Mouse (Mus musculus): ENCODE measurements around the gene Tmem59l. TPM values are rescaled to one million over a fixed set of nuclear protein-coding genes. Genes with fewer than 3 reads are reported as not detected.

Tmem59l gene
- polyA plus RNA-seq, 1 experiment, result 0.36 TPM

DNA sequence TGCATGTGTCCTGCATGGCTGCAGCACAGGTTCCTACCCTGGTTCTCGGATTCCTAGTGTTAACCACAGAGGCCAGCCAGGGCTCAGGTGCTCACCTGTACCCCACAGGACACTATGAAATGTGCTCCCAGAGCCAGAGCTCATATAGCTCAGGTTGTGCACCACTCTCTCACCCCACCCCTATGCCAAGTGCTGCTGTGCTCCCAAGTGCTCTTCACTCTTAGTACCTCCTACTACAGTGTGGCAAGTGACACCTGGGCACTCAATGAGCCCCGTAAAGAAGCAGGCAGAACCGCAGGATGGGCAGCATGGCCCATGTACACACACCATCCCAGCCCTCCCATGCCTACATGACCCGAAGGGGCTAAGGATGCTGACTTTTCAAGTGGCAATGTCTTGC, 18.4 kb downstream of the Tmem59l start:
- no peak for TF ChIP-seq CEBPB (IDR thresholded peaks at IDR 0.05; ENCODE audit: low read depth)
- TF ChIP-seq MYOD1 (IDR thresholded peaks at IDR 0.05; ENCODE audit: control insufficient read depth, insufficient read length, low read depth), result no peak
- no peak for TF ChIP-seq MYOG (IDR thresholded peaks at IDR 0.05; ENCODE audit: control insufficient read depth, extremely low read depth, insufficient read length)
- H3K79me2 ChIP-seq (ENCODE audit: control insufficient read depth, insufficient read depth), result peaks cover 97% of the 10 kb centered on the region
- H3K79me3 ChIP-seq (ENCODE audit: low read depth), result peaks cover 66% of the 10 kb centered on the region
- no peaks in the 10 kb centered on the region for H3K27me3 ChIP-seq (ENCODE audit: control insufficient read depth, insufficient read depth, insufficient read length)
- H3K4me3 ChIP-seq (ENCODE audit: insufficient read depth, poor library complexity, severe bottlenecking), result no peak overlapping the region
- H3K36me3 ChIP-seq (ENCODE audit: control insufficient read depth, insufficient read depth), result peaks cover 24% of the 10 kb centered on the region
- no peak overlapping the region for H3ac ChIP-seq (ENCODE audit: control insufficient read depth, insufficient read length, low read depth)

DNA sequence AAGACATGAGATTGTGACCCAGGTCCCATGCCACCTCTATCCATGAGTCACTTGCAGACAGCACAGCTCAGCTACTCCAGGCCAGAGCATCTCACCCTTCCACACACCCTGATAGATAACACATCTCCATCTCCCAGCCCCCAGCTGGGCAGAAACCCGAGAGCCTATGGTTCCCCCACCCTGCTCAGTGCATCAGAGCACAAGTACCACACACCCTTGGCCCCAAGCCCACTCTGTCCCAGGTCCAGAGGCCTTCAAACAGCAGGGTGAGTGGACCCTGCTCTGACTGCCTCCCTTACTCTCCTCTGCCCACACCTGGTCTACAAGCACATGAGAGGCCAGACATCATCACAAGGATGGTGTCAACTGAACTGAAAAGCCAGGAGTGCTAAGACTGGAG, 19.3 kb downstream of the Tmem59l start:
- TF ChIP-seq CTCF (IDR thresholded peaks at IDR 0.05; ENCODE audit: control insufficient read depth, insufficient read depth, insufficient read length) (no peak), CEBPB (IDR thresholded peaks at IDR 0.05; ENCODE audit: low read depth) (no peak), MAX (IDR thresholded peaks at IDR 0.05) (no peak), USF1 (IDR thresholded peaks at IDR 0.05; ENCODE audit: low read depth) (no peak), MYOG (IDR thresholded peaks at IDR 0.05; ENCODE audit: control insufficient read depth, extremely low read depth, insufficient read length) (no peak), FOSL1 (IDR thresholded peaks at IDR 0.05; ENCODE audit: insufficient read depth, low read length, poor library complexity, severe bottlenecking) (no peak), MYOD1 (IDR thresholded peaks at IDR 0.05; ENCODE audit: control insufficient read depth, insufficient read length, low read depth) (no peak)
- Histone ChIP-seq H3K27me3 (ENCODE audit: control insufficient read depth, insufficient read depth, insufficient read length) (no peaks in the 10 kb centered on the region), H3K79me2 (ENCODE audit: control insufficient read depth, insufficient read depth) (peaks cover 97% of the 10 kb centered on the region), H3ac (ENCODE audit: control insufficient read depth, insufficient read length, low read depth) (no peak overlapping the region), H3K36me3 (ENCODE audit: control insufficient read depth, insufficient read depth) (peaks cover 25% of the 10 kb centered on the region), H3K79me3 (ENCODE audit: low read depth) (peaks cover 58% of the 10 kb centered on the region), H3K4me3 (ENCODE audit: insufficient read depth, poor library complexity, severe bottlenecking) (no peak overlapping the region)

GRCm38 (mm10) chr8:70467229-70467725, 19.9 kb downstream of the Tmem59l start:
- peaks cover 92% of the 10 kb centered on the region for H3K79me2 ChIP-seq (ENCODE audit: control insufficient read depth, insufficient read depth)
- peaks cover 20% of the 10 kb centered on the region for H3K36me3 ChIP-seq (ENCODE audit: control insufficient read depth, insufficient read depth)
- no peak overlapping the region for H3K4me3 ChIP-seq (ENCODE audit: insufficient read depth, poor library complexity, severe bottlenecking)
- H3K79me3 ChIP-seq (ENCODE audit: low read depth), result peaks cover 52% of the 10 kb centered on the region
- no peak overlapping the region for H3ac ChIP-seq (ENCODE audit: control insufficient read depth, insufficient read length, low read depth)
- no peaks in the 10 kb centered on the region for H3K27me3 ChIP-seq (ENCODE audit: control insufficient read depth, insufficient read depth, insufficient read length)
- TF ChIP-seq USF1 (IDR thresholded peaks at IDR 0.05; ENCODE audit: low read depth), result no peak
- peak; percentile 74 for TF ChIP-seq MYOD1 (IDR thresholded peaks at IDR 0.05; ENCODE audit: control insufficient read depth, insufficient read length, low read depth)

DNA sequence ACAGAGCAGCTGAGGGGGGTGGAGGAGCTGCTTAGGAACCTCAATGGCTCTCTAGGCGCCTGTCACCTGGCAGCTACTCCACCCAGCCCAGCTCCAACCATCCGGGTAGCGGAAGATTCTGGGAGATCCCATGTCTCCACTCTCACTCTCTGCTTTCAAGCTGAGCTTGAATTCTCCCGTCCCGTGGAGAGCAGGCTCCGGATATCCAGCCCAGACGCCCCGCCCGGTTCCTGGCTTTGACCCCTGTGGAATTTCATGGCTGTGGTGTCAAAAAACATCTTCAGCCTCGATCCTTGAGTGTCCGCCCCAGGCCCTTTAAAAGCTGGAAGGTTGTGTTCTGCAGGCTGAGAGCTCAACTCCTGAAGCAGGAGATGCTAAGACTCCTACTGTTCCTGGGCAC, 20.4 kb downstream of the Tmem59l start:
- Histone ChIP-seq H3K79me3 (ENCODE audit: low read depth) (peaks cover 47% of the 10 kb centered on the region), H3K79me2 (ENCODE audit: control insufficient read depth, insufficient read depth) (peaks cover 87% of the 10 kb centered on the region), H3K27me3 (ENCODE audit: control insufficient read depth, insufficient read depth, insufficient read length) (no peaks in the 10 kb centered on the region), H3K36me3 (ENCODE audit: control insufficient read depth, insufficient read depth) (peaks cover 19% of the 10 kb centered on the region), H3ac (ENCODE audit: control insufficient read depth, insufficient read length, low read depth) (peak overlapping the region; percentile 14), H3K4me3 (ENCODE audit: insufficient read depth, poor library complexity, severe bottlenecking) (no peak overlapping the region)
- TF ChIP-seq CEBPB (IDR thresholded peaks at IDR 0.05; ENCODE audit: low read depth) (no peak), USF1 (IDR thresholded peaks at IDR 0.05; ENCODE audit: low read depth) (no peak), MYOD1 (IDR thresholded peaks at IDR 0.05; ENCODE audit: control insufficient read depth, insufficient read length, low read depth) (no peak)

DNA sequence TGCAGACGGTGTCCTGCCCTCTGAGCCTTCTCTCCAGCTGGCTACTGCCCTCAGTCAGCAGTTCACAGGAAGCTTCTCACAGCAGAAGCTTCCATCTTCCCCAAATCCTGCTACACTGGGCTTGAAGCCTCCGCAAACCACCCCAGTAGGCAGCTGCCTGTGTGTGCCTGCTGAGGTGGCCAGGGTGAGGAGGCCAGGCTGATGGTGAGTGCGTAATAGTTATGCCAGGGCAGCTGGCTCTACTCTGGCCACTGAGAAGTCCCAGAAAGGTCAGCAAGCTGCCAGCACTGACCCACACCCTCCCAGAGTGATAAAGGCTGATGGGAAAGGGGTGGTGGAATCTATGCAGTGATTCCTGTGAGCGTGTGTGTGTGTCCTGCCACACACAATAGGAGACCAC, 20.9 kb downstream of the Tmem59l start:
- peaks cover 18% of the 10 kb centered on the region for H3K36me3 ChIP-seq (ENCODE audit: control insufficient read depth, insufficient read depth)
- TF ChIP-seq MYOG (IDR thresholded peaks at IDR 0.05; ENCODE audit: control insufficient read depth, extremely low read depth, insufficient read length), result no peak
- no peak for TF ChIP-seq CEBPB (IDR thresholded peaks at IDR 0.05; ENCODE audit: low read depth)
- no peak for TF ChIP-seq USF1 (IDR thresholded peaks at IDR 0.05; ENCODE audit: low read depth)
- TF ChIP-seq MYOD1 (IDR thresholded peaks at IDR 0.05; ENCODE audit: control insufficient read depth, insufficient read length, low read depth), result no peak
- no peak for TF ChIP-seq MAX (IDR thresholded peaks at IDR 0.05)
- TF ChIP-seq CTCF (IDR thresholded peaks at IDR 0.05; ENCODE audit: control insufficient read depth, insufficient read depth, insufficient read length), result no peak
- TF ChIP-seq FOSL1 (IDR thresholded peaks at IDR 0.05; ENCODE audit: insufficient read depth, low read length, poor library complexity, severe bottlenecking), result no peak
- no peak overlapping the region for H3K4me3 ChIP-seq (ENCODE audit: insufficient read depth, poor library complexity, severe bottlenecking)
- peaks cover 83% of the 10 kb centered on the region for H3K79me2 ChIP-seq (ENCODE audit: control insufficient read depth, insufficient read depth)
- peaks cover 43% of the 10 kb centered on the region for H3K79me3 ChIP-seq (ENCODE audit: low read depth)
- H3ac ChIP-seq (ENCODE audit: control insufficient read depth, insufficient read length, low read depth), result peak overlapping the region; percentile 14
- no peaks in the 10 kb centered on the region for H3K27me3 ChIP-seq (ENCODE audit: control insufficient read depth, insufficient read depth, insufficient read length)

DNA sequence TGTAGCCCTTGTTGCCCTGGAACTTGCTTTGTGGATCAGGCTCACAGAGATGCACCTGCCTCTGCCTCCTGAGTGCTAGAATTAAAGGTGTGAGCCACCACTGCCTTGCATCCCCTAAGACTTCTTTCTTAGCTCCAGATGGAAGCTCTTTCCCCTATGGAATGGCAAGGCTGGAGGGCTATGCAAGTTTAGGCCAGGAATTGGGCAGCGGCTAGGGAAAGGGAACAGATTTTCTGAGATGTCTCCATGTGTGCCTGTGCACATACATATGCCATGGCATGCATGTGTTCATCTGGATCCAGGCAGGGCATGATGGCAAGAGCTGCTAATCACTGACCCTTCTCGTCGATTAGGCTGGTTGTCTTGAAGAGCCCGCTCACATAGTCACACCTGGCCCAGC, 21.5 kb downstream of the Tmem59l start:
- H3K79me3 ChIP-seq (ENCODE audit: low read depth), result peaks cover 37% of the 10 kb centered on the region
- TF ChIP-seq FOSL1 (IDR thresholded peaks at IDR 0.05; ENCODE audit: insufficient read depth, low read length, poor library complexity, severe bottlenecking) (no peak), MYOD1 (IDR thresholded peaks at IDR 0.05; ENCODE audit: control insufficient read depth, insufficient read length, low read depth) (no peak)
- H3K79me2 ChIP-seq (ENCODE audit: control insufficient read depth, insufficient read depth), result peaks cover 82% of the 10 kb centered on the region
- H3K27me3 ChIP-seq (ENCODE audit: control insufficient read depth, insufficient read depth, insufficient read length), result no peaks in the 10 kb centered on the region
- peaks cover 12% of the 10 kb centered on the region for H3K36me3 ChIP-seq (ENCODE audit: control insufficient read depth, insufficient read depth)
- no peak overlapping the region for H3K4me3 ChIP-seq (ENCODE audit: insufficient read depth, poor library complexity, severe bottlenecking)
- H3ac ChIP-seq (ENCODE audit: control insufficient read depth, insufficient read length, low read depth), result no peak overlapping the region

All from C2C12 (cell line).